Mouse (Mus musculus) T-helper 1 cell (primary cell): Measurements from ENCODE around the gene Sohlh1.
"Not testable (repeated sequence)": the region's sequence is repeated elsewhere in the genome, so short reads cannot be mapped to it uniquely, and the experiment has no call there.

Experiments used
- in situ Hi-C: fragments of 300-600 bp; cut with MboI, MseI; formaldehyde crosslinking; loops from one replicate; pipeline ENCODE4 v1.15.1; 2025; ENCODE audit warnings: high pct_unique_total_duplicates

Gene Sohlh1

GRCm38 (mm10) chr2:25842161-25842560 lies 4.9 kb downstream of the Sohlh1 start:
- in situ Hi-C loops: no loop called here

- in situ Hi-C loops: no loop called here
Measured at GRCm38 (mm10) chr2:25836291-25836690, 10.8 kb downstream of the Sohlh1 start.

GRCm38 (mm10) chr2:25830786-25831185 lies 16.3 kb downstream of the Sohlh1 start:
- in situ Hi-C loops: no loop called here

DNA sequence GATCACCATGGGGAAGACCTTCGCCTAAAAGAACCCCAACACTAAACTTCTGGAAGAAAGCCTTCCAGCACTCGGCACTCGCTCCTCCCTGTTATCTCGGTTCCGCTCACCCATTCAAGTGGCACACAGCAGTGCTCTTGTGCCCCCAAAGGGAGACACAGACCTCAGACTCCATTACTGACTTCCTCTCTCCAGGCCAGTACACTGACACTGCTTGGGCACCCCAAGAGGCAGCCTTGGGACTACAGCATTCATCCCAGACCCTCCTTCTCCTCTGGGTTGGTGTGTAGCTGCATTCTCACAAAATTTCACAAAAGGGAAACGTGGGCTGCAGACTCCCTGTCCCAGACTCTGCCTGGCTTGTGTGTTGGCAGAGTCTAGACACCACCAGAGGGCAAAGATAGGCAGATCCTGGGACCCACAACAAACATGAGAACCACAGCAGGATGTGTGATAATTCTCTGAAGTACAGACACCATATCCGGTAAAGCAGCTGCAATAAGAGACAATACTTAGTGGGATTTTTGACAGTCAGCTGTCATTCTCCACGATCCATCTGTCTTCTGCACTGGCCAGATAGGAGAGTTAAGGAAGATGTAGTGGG lies 18.6 kb downstream of the Sohlh1 start:
- in situ Hi-C loops: loop anchor here (5.0 kb wide), 1 partner anchor 956 kb away; no protein-coding TSS in a partner anchor

DNA sequence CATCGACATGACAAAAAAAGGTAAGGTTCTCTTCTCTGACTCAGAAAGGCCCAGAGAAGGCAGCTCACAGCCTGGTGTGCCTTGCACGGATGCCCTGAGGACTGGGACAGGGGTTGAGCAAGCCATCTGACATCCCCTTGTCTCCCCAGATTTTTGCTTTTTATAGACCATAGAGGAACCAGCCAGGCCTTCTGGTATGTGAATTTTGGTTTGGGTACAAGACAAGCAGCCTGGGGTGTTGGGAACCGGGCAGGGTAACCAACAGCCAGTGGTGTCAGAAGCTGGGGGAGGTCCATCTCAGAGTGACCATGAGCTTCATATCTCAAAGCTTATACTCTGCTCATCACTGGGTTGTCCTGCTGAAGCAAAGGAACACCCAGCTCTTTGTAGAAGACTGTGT lies 22.3 kb downstream of the Sohlh1 start:
- in situ Hi-C loops: loop anchor here (5.0 kb wide), 1 partner anchor 952 kb away; no protein-coding TSS in a partner anchor

DNA sequence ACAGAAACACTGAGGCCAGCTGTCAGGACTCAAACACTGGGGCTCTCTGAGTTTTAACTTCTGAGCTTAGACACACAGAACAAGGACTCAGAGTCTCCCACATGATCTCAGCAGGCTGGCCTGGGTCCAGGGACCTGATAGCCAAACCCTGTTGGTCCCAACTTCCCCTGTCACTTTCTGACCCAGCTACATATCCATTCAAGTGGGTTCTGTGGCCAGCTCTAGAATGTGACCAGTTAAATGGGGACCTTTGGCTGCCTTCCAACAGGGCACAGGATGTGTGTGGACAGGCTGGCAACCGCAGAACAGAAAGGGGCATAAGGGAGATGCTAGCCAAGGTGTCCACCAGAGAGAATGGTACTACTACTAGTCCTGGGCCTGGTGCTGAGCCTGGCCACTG lies 24.2 kb downstream of the Sohlh1 start, which contains the start of gene Lcn9:
Gene Lcn9 (plus strand): TSS at position 348 of the 400 bp plus-strand sequence.
- in situ Hi-C loops: no loop called here

- in situ Hi-C loops: not testable (repeated sequence)
Measured at GRCm38 (mm10) chr2:25815748-25816147, 31.3 kb downstream of the Sohlh1 start, which contains the start of gene Glt6d1. Gene Glt6d1, minus strand, starts transcription at chr2:25815848.

DNA sequence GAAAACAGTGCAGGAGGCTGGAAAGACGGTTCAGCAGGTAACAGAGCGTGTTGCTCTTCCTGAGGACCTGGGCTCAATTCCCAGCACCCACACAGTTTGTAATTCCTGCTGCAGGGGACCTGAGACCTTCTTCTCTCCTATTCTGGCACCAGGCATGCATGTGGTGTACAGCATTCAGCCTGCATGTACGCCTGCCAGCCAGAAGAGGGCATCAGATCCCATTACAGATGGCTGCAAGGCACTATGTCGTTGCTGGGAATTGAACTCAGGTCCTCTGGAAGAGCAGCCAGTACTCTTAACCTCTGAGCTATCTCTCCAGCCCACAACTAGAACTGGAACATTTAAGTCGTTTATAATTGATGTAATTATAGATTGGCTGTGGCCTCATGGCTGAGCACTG lies 33.7 kb downstream of the Sohlh1 start:
- in situ Hi-C loops: no loop called here

GRCm38 (mm10) chr2:25811711-25812110 lies 35.3 kb downstream of the Sohlh1 start:
- in situ Hi-C loops: no loop called here

DNA sequence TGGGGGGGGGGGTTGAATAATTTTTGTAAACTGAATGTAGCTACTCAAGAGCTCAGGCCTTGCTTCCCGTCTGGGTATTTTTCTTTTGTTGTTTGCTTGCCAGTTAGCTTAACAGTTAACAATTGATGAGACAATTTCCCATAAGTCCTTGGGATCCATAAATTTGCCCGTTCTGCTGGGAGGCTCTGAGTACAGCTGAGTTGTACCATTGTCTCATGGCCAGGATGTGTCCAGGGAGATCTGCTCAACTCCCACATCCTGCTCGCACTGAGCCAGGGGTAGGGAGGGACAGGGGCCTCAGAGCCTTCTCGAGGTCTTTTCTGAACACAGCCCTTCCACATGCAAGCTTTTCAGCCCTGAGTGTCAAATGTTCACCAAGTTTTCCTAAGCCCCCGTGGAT lies 49.0 kb downstream of the Sohlh1 start:
- in situ Hi-C loops: no loop called here

DNA sequence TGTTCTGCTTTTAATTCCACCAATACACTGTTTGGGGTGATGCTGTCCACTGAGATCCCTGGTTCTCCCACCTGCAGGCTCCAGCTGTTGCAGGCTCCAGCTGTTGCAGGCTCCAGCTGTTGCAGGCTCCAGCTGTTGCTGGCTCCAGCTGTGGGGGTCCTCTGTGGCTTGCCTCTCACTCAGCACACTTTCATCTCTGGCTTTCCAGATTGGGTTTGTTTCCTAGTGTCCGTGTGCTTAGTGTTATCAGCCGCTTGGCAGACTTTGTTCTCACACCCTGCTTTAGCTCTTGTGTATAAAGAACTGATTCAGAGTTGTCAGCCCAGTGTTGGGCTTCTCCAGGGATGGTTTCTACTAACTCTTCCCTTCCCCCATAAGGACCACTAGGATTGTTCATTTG lies 49.4 kb downstream of the Sohlh1 start:
- in situ Hi-C loops: no loop called here
